Mouse (Mus musculus): ENCODE data around the gene Nr4a1. TPM values are rescaled to one million over a fixed set of nuclear protein-coding genes. Genes with fewer than 3 reads are reported as not detected.

The Nr4a1 gene
- total and polyA plus RNA-seq, 3 experiments, result 0.60 to 1.6 (median 0.89) TPM

DNA sequence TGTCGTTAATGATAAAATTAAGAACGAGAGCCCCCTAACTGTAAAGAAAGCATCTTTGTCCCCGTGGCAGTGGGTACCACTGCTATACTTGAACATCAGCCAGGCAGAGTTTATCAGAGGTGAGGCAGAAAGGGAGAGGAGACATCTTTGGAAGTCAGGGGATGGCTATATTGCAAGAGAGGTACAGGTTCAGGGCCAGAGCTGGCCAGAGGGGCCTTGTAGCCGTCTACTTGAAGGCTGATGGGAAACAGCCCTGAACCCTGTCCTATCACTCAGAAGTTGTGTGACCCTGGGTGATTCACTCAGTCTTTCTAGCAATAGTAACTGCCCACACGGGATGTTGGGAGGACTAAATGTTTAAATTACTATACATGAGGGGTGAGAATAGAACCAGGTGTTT, 67.1 kb downstream of the Nr4a1 start:
- no peak overlapping the region for H3K9ac ChIP-seq (ENCODE audit: insufficient read depth, low read depth)
- in situ Hi-C loops (cut with MboI; ENCODE audit: low pct_ligation_motif_present, low pct_unique_long_range_greater_than_20kb, low sequenced_read_pairs), result loop anchor here (5.0 kb wide), 1 partner anchor 751 kb away; the partner anchor contains the start of gene Eif4b
- peaks cover 6% of the 10 kb centered on the region for H3K9me3 ChIP-seq (replicated peaks; ENCODE audit: low read length)
- H3K4me3 ChIP-seq (replicated peaks in 1 of 3; ENCODE audit: low read depth in 2 of 3, low read length in 2 of 3, poor library complexity in 1 of 3), result no peak overlapping the region
- H3K27me3 ChIP-seq (replicated peaks), result no peaks in the 10 kb centered on the region
- no peak overlapping the region for H3K27ac ChIP-seq (ENCODE audit: insufficient read depth, low read depth)
- peaks cover 25 to 57% of the 10 kb centered on the region in 2 experiments for H3K4me1 ChIP-seq (ENCODE audit: control insufficient read depth in 1 of 2, insufficient read depth in 2 of 2)
- DNase-seq (ENCODE audit: extremely low read depth), result no peak
- no peaks in the 10 kb centered on the region for H3K79me2 ChIP-seq (replicated peaks; ENCODE audit: control insufficient read depth, extremely low read depth, insufficient read depth, poor library complexity, severe bottlenecking)
- TF ChIP-seq MXI1 (IDR thresholded peaks at IDR 0.05; ENCODE audit: low read depth, low read length), result no peak
- no peak for TF ChIP-seq IRF4 (IDR thresholded peaks at IDR 0.05; ENCODE audit: low read depth, low read length)
- no peak for TF ChIP-seq ZC3H11A (IDR thresholded peaks at IDR 0.05; ENCODE audit: low read depth, low read length)
- TF ChIP-seq USF2 (conservative IDR thresholded peaks at IDR 0.05; ENCODE audit: low read depth, low read length), result no peak
- no peak for TF ChIP-seq UBTF (IDR thresholded peaks at IDR 0.05; ENCODE audit: low read depth, low read length)
- no peak for TF ChIP-seq CTCF (conservative IDR thresholded peaks at IDR 0.05 in 1 of 2, IDR thresholded peaks at IDR 0.05 in 1 of 2; ENCODE audit: low read depth in 2 of 2, low read length in 2 of 2)
- TF ChIP-seq CHD2 (IDR thresholded peaks at IDR 0.05; ENCODE audit: low read length), result no peak
- no peak for TF ChIP-seq MAX (IDR thresholded peaks at IDR 0.05; ENCODE audit: low read length)
- no peak for TF ChIP-seq PAX5 (IDR thresholded peaks at IDR 0.05; ENCODE audit: low read length)
- no peak for TF ChIP-seq TCF12 (IDR thresholded peaks at IDR 0.05; ENCODE audit: low read depth, low read length)
- TF ChIP-seq NELFE (IDR thresholded peaks at IDR 0.05; ENCODE audit: low read depth, low read length), result no peak
- dilution Hi-C loops (cut with MboI; ENCODE audit: extremely low pct_ligation_motif_present, extremely low pct_unique_long_range_greater_than_20kb, low sequenced_read_pairs), result no loop called here
- H3K4me2 ChIP-seq (ENCODE audit: insufficient read depth, low read depth, poor library complexity, severe bottlenecking), result no peak overlapping the region
- no peaks in the 10 kb centered on the region for H3K36me3 ChIP-seq (replicated peaks in 1 of 2; ENCODE audit: control insufficient read depth in 1 of 2, insufficient read depth in 1 of 2, low read length in 1 of 2)

- dilution Hi-C loops (cut with MboI; ENCODE audit: extremely low pct_ligation_motif_present, extremely low pct_unique_long_range_greater_than_20kb, low sequenced_read_pairs), result no loop called here
- H3K9me3 ChIP-seq (replicated peaks; ENCODE audit: low read length), result peaks cover 6% of the 10 kb centered on the region
- TF ChIP-seq SMC3 (IDR thresholded peaks at IDR 0.05; ENCODE audit: low read depth, low read length), result no peak
- TF ChIP-seq ZC3H11A (IDR thresholded peaks at IDR 0.05; ENCODE audit: low read depth, low read length), result no peak
- TF ChIP-seq HCFC1 (IDR thresholded peaks at IDR 0.05; ENCODE audit: low read depth, low read length), result no peak
- no peak for TF ChIP-seq MYC (IDR thresholded peaks at IDR 0.05; ENCODE audit: low read depth, low read length)
- no peak for TF ChIP-seq JUN (IDR thresholded peaks at IDR 0.05; ENCODE audit: insufficient read depth, low read depth, low read length)
- no peak for TF ChIP-seq CHD1 (IDR thresholded peaks at IDR 0.05; ENCODE audit: low read depth, low read length)
- TF ChIP-seq ELF1 (IDR thresholded peaks at IDR 0.05; ENCODE audit: low read depth, low read length), result no peak
- TF ChIP-seq ZNF384 (IDR thresholded peaks at IDR 0.05; ENCODE audit: low read depth, low read length), result no peak
- no peak for TF ChIP-seq ZMIZ1 (IDR thresholded peaks at IDR 0.05; ENCODE audit: low read depth, low read length)
- TF ChIP-seq KAT2A (IDR thresholded peaks at IDR 0.05; ENCODE audit: insufficient replicate concordance, low read length), result no peak
- no peak for TF ChIP-seq MAFK (IDR thresholded peaks at IDR 0.05; ENCODE audit: insufficient replicate concordance, low read length)
- no peak for TF ChIP-seq POLR2A (IDR thresholded peaks at IDR 0.05; ENCODE audit: low read depth, low read length)
- no peak for TF ChIP-seq MAZ (IDR thresholded peaks at IDR 0.05; ENCODE audit: low read depth, low read length)
- no peak for TF ChIP-seq GABPA (IDR thresholded peaks at IDR 0.05; ENCODE audit: insufficient replicate concordance, low read depth, low read length)
- no peak for TF ChIP-seq UBTF (IDR thresholded peaks at IDR 0.05; ENCODE audit: low read depth, low read length)
- no peak for TF ChIP-seq BHLHE40 (IDR thresholded peaks at IDR 0.05; ENCODE audit: low read depth, low read length)
- TF ChIP-seq RCOR1 (conservative IDR thresholded peaks at IDR 0.05; ENCODE audit: low read depth, low read length), result no peak
- DNase-seq (ENCODE audit: extremely low read depth), result no peak
- in situ Hi-C loops (cut with MboI; ENCODE audit: low pct_ligation_motif_present, low pct_unique_long_range_greater_than_20kb, low sequenced_read_pairs), result loop anchor here (5.0 kb wide), 1 partner anchor 750 kb away; the partner anchor contains the start of gene Eif4b
- no peaks in the 10 kb centered on the region for H3K27me3 ChIP-seq (replicated peaks)
- H3K4me2 ChIP-seq (ENCODE audit: insufficient read depth, low read depth, poor library complexity, severe bottlenecking), result no peak overlapping the region
- peaks cover 21 to 52% of the 10 kb centered on the region in 2 experiments for H3K4me1 ChIP-seq (ENCODE audit: control insufficient read depth in 1 of 2, insufficient read depth in 2 of 2)
- no peaks in the 10 kb centered on the region for H3K79me2 ChIP-seq (replicated peaks; ENCODE audit: control insufficient read depth, extremely low read depth, insufficient read depth, poor library complexity, severe bottlenecking)
- no peak overlapping the region for H3K9ac ChIP-seq (ENCODE audit: insufficient read depth, low read depth)
- H3K27ac ChIP-seq (ENCODE audit: insufficient read depth, low read depth), result no peak overlapping the region
- no peak overlapping the region for H3K4me3 ChIP-seq (replicated peaks in 1 of 3; ENCODE audit: low read depth in 2 of 3, low read length in 2 of 3, poor library complexity in 1 of 3)
- H3K36me3 ChIP-seq (replicated peaks in 1 of 2; ENCODE audit: control insufficient read depth in 1 of 2, insufficient read depth in 1 of 2, low read length in 1 of 2), result no peaks in the 10 kb centered on the region
These were observed 68.0 kb downstream of the Nr4a1 start for GRCm38 (mm10) chr15:101322106-101322505.

All from CH12.LX (cell line).